Mouse (Mus musculus): ENCODE measurements around the gene Crybb1. TPM values are rescaled to one million over a fixed set of nuclear protein-coding genes. Genes with fewer than 3 reads are reported as not detected.

Crybb1 gene
- total RNA-seq (2021) = 1 to 10 TPM; 3.5 to 5.6 TPM

GRCm38 (mm10) chr5:112255426-112255825, at the start of gene Crybb1:
Crybb1 (plus strand) TSS chr5:112255815.
- peak; percentile 78 for DNase-seq
- intact Hi-C loops (cut with DNase I) = no loop called here

- intact Hi-C loops (cut with DNase I) = loop anchor here (10.0 kb wide), 1 partner anchor 792 kb away; the partner anchor contains the start of gene Mn1
- no peak for DNase-seq
These were observed 48.9 kb upstream of the Crybb1 start for GRCm38 (mm10) chr5:112206543-112207255.

- intact Hi-C loops (cut with DNase I) = loop anchor here (10.0 kb wide), 1 partner anchor 794 kb away; the partner anchor contains the start of gene Mn1
These were observed 47.3 kb upstream of the Crybb1 start for GRCm38 (mm10) chr5:112208321-112208720.

GRCm38 (mm10) chr5:112210104-112210503, 45.5 kb upstream of the Crybb1 start:
- DNase-seq = peak; percentile 73
- intact Hi-C loops (cut with DNase I) = no loop called here

More at GRCm38 (mm10) chr5:112208321-112208720, 47.3 kb upstream of the Crybb1 start:
- DNase-seq = no peak

- intact Hi-C loops (cut with DNase I) = no loop called here
- no peak for DNase-seq
These were observed 43.7 kb upstream of the Crybb1 start for GRCm38 (mm10) chr5:112211911-112212310.

GRCm38 (mm10) chr5:112212711-112213264, 42.8 kb upstream of the Crybb1 start:
- DNase-seq = no peak
- intact Hi-C loops (cut with DNase I) = no loop called here

GRCm38 (mm10) chr5:112213331-112214240, 42.0 kb upstream of the Crybb1 start:
- DNase-seq = no peak
- intact Hi-C loops (cut with DNase I) = no loop called here

GRCm38 (mm10) chr5:112214419-112214818, 41.2 kb upstream of the Crybb1 start:
- intact Hi-C loops (cut with DNase I) = no loop called here
- DNase-seq = peak; percentile 84

GRCm38 (mm10) chr5:112215291-112215751, 40.3 kb upstream of the Crybb1 start:
- intact Hi-C loops (cut with DNase I) = no loop called here
- no peak for DNase-seq

GRCm38 (mm10) chr5:112215801-112216251, 39.8 kb upstream of the Crybb1 start:
- intact Hi-C loops (cut with DNase I) = no loop called here
- DNase-seq = no peak

- DNase-seq = no peak
These were observed 39.3 kb upstream of the Crybb1 start for GRCm38 (mm10) chr5:112216335-112216734.

GRCm38 (mm10) chr5:112217031-112217430, 38.6 kb upstream of the Crybb1 start:
- intact Hi-C loops (cut with DNase I) = no loop called here
- no peak for DNase-seq

More at GRCm38 (mm10) chr5:112216335-112216734, 39.3 kb upstream of the Crybb1 start:
- intact Hi-C loops (cut with DNase I) = no loop called here

GRCm38 (mm10) chr5:112218679-112219078, 36.9 kb upstream of the Crybb1 start:
- DNase-seq = no peak
- intact Hi-C loops (cut with DNase I) = no loop called here

GRCm38 (mm10) chr5:112219398-112219797, 36.2 kb upstream of the Crybb1 start:
- intact Hi-C loops (cut with DNase I) = no loop called here
- no peak for DNase-seq

- intact Hi-C loops (cut with DNase I) = loop anchor here (10.0 kb wide), 1 partner anchor 105 kb away; the partner anchor contains the start of gene Tfip11
- no peak for DNase-seq
These were observed 35.4 kb upstream of the Crybb1 start for GRCm38 (mm10) chr5:112220203-112220602.

- intact Hi-C loops (cut with DNase I) = loop anchor here (10.0 kb wide), 1 partner anchor 99 kb away; the partner anchor contains the start of gene Tfip11
These were observed 30.0 kb upstream of the Crybb1 start for GRCm38 (mm10) chr5:112225591-112225990.

GRCm38 (mm10) chr5:112227354-112227753, 28.3 kb upstream of the Crybb1 start:
- no peak for DNase-seq
- intact Hi-C loops (cut with DNase I) = loop anchor here (10.0 kb wide), 1 partner anchor 97 kb away; the partner anchor contains the start of gene Tfip11

More at GRCm38 (mm10) chr5:112225591-112225990, 30.0 kb upstream of the Crybb1 start:
- DNase-seq = no peak

- no peak for DNase-seq
- intact Hi-C loops (cut with DNase I) = loop anchor here (10.0 kb wide), 1 partner anchor 97 kb away; the partner anchor contains the start of gene Tfip11
These were observed 27.7 kb upstream of the Crybb1 start for GRCm38 (mm10) chr5:112227898-112228239.

- peak; percentile 86 for DNase-seq
- intact Hi-C loops (cut with DNase I) = loop anchor here (10.0 kb wide), 1 partner anchor 96 kb away; the partner anchor contains the start of gene Tfip11
These were observed 27.2 kb upstream of the Crybb1 start for GRCm38 (mm10) chr5:112228240-112229076.

Measured in left cerebral cortex, postnatal 4 days (tissue).